8 mouse cellular contexts compared by ENCODE assay signal in the genomic region with DNA sequence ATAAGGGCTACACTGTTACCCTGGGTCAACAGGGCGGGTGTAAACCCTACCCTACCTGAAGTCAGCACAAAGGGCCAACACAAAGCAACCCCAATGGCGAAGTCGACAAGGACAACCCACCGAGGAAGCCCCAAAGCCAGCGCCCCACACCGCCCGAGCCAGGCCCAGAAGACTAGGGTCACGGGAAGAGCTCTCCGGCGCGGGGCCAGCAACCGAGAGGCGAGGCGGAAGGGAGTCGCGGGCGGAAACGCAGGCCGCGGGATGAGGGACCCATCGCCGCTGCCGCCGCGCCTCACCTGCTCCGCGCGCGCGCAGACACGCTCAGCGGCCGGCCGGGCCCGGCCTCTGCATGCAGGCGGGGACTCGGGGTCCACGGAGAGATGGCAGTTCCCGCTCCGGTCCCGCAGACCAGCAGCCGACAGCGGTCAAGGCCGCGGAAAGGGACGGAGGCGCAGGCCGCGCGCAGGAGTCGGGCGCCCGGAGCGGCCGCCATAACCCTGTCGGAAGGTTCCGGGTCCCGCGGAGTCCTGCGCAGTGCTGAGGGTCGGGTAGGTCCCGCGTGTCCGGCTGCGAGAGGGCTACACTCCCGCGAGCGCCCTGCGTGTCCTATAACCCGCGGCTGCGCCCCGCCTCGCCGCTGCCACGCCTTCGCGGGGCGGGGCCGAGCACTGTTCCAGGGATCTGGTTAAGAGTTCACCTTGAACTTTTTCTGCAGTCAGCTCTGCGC. TPM values are rescaled to one million over a fixed set of nuclear protein-coding genes. Genes with fewer than 3 reads are reported as not detected.
DNase-seq lines count a peak whose midpoint lies in the region; ATAC-seq and TF ChIP-seq lines count a peak whose summit lies in the region.

Fdx1 (minus strand) TSS at position 582 of the 727 bp plus-strand sequence.

- no peak for TF ChIP-seq EP300 in stomach, postnatal 0 days (optimal IDR thresholded peaks at IDR 0.05)

- peaks cover 19% of the 10 kb centered on the region for H3K4me1 ChIP-seq in embryonic facial prominence, embryonic 15.5 days
- H3K4me1 ChIP-seq in heart, embryonic 12.5 days (replicated peaks), result peaks cover 26% of the 10 kb centered on the region
- H3K4me1 ChIP-seq in kidney, postnatal 0 days (replicated peaks; ENCODE audit: insufficient read depth, low read length), result peaks cover 23% of the 10 kb centered on the region; the same call in 1 of the 2 replicates
- H3K4me1 ChIP-seq in liver, embryonic 15.5 days (replicated peaks), result peaks cover 17% of the 10 kb centered on the region
- peaks cover 8% of the 10 kb centered on the region; the same call in 1 of the 2 replicates for H3K4me1 ChIP-seq in neural tube, embryonic 12.5 days
- H3K4me1 ChIP-seq in stomach, postnatal 0 days (replicated peaks; ENCODE audit: control insufficient read depth, insufficient read depth), result 0 out of 2 replicates have a peak, but pooled peaks cover 5% of the 10 kb centered on the region

- TF ChIP-seq CTCF in kidney, postnatal 0 days (IDR thresholded peaks at IDR 0.05; ENCODE audit: low read depth), result no peak
- no peak for TF ChIP-seq CTCF in stomach, postnatal 0 days (IDR thresholded peaks at IDR 0.05; ENCODE audit: low read depth)

- H3K9ac ChIP-seq in embryonic facial prominence, embryonic 15.5 days, result peak within 1 kb of the TSS; percentile 69
- H3K9ac ChIP-seq in heart, embryonic 12.5 days, result peak within 1 kb of the TSS; percentile 90
- peak within 1 kb of the TSS; percentile 89 for H3K9ac ChIP-seq in kidney, postnatal 0 days (ENCODE audit: low read depth, low read length)
- peak within 1 kb of the TSS; percentile 58 for H3K9ac ChIP-seq in liver, embryonic 15.5 days
- H3K9ac ChIP-seq in neural tube, embryonic 12.5 days, result peak within 1 kb of the TSS; percentile 80
- peak within 1 kb of the TSS; percentile 90 for H3K9ac ChIP-seq in stomach, postnatal 0 days (ENCODE audit: low read length)

- peak; percentile 65 to 68 for DNase-seq in B cell, adult 2 months
- DNase-seq in adrenal gland, postnatal 4 days (ENCODE audit: low spot score in 2 of 2), result peak; percentile 80 to 85
- DNase-seq in kidney, postnatal 0 days (ENCODE audit: low spot score), result peak; percentile 84
- DNase-seq in stomach, postnatal 0 days (ENCODE audit: low spot score), result peak; percentile 90

- H3K9me3 ChIP-seq in embryonic facial prominence, embryonic 15.5 days (replicated peaks), result no peaks in the 10 kb centered on the region
- H3K9me3 ChIP-seq in heart, embryonic 12.5 days (replicated peaks), result no peaks in the 10 kb centered on the region
- no peaks in the 10 kb centered on the region for H3K9me3 ChIP-seq in kidney, postnatal 0 days (replicated peaks; ENCODE audit: low read length)
- H3K9me3 ChIP-seq in liver, embryonic 15.5 days (replicated peaks), result no peaks in the 10 kb centered on the region
- no peaks in the 10 kb centered on the region for H3K9me3 ChIP-seq in neural tube, embryonic 12.5 days
- H3K9me3 ChIP-seq in stomach, postnatal 0 days (ENCODE audit: control insufficient read depth, low read length), result no peaks in the 10 kb centered on the region

- WGBS in embryonic facial prominence, embryonic 15.5 days, result under 1% methylated on average over 81 of the region's 81 CpGs
- WGBS in heart, embryonic 12.5 days, result under 1% methylated on average over 81 of the region's 81 CpGs
- under 1% methylated on average over 65 of the region's 81 CpGs for WGBS in kidney, postnatal 0 days
- under 1% methylated on average over 78 of the region's 81 CpGs for WGBS in liver, embryonic 15.5 days (ENCODE audit: insufficient replicate concordance)
- under 1% methylated on average over 81 of the region's 81 CpGs for WGBS in neural tube, embryonic 12.5 days
- under 1% methylated on average over 80 of the region's 81 CpGs for WGBS in stomach, postnatal 0 days

- peak; percentile 92 for ATAC-seq in embryonic facial prominence, embryonic 15.5 days (ENCODE audit: insufficient number of reproducible peaks, low FRiP score, low TSS enrichment, low read depth)
- ATAC-seq in heart, embryonic 12.5 days (ENCODE audit: insufficient number of reproducible peaks, low FRiP score), result peak; percentile 90
- peak; percentile 97 for ATAC-seq in kidney, postnatal 0 days (replicated peaks; ENCODE audit: low FRiP score, low read depth)
- ATAC-seq in liver, embryonic 15.5 days (ENCODE audit: insufficient read depth), result peak; percentile 86
- peak; percentile 93 for ATAC-seq in neural tube, embryonic 12.5 days (ENCODE audit: low FRiP score, low read depth)
- peak; percentile 95 for ATAC-seq in stomach, postnatal 0 days (ENCODE audit: low FRiP score, low TSS enrichment)

- peak within 1 kb of the TSS; percentile 88 for H3K4me3 ChIP-seq in embryonic facial prominence, embryonic 15.5 days (replicated peaks)
- H3K4me3 ChIP-seq in heart, embryonic 12.5 days, result peak within 1 kb of the TSS; percentile 86
- H3K4me3 ChIP-seq in kidney, postnatal 0 days (replicated peaks; ENCODE audit: low read depth, low read length), result peak within 1 kb of the TSS; percentile 91
- H3K4me3 ChIP-seq in liver, embryonic 15.5 days (replicated peaks), result peak within 1 kb of the TSS; percentile 72
- H3K4me3 ChIP-seq in neural tube, embryonic 12.5 days, result peak within 1 kb of the TSS; percentile 83
- peak within 1 kb of the TSS; percentile 90 for H3K4me3 ChIP-seq in stomach, postnatal 0 days (ENCODE audit: low read depth, low read length)

- H3K27me3 ChIP-seq in embryonic facial prominence, embryonic 15.5 days, result no peaks in the 10 kb centered on the region
- H3K27me3 ChIP-seq in heart, embryonic 12.5 days (replicated peaks), result no peaks in the 10 kb centered on the region
- H3K27me3 ChIP-seq in kidney, postnatal 0 days (ENCODE audit: insufficient read depth, low read length), result no peaks in the 10 kb centered on the region
- H3K27me3 ChIP-seq in liver, embryonic 15.5 days, result peaks cover 5% of the 10 kb centered on the region; the same call in 1 of the 2 replicates
- no peaks in the 10 kb centered on the region for H3K27me3 ChIP-seq in neural tube, embryonic 12.5 days (replicated peaks)
- no peaks in the 10 kb centered on the region for H3K27me3 ChIP-seq in stomach, postnatal 0 days (ENCODE audit: control insufficient read depth, insufficient read depth, low read length)

- H3K4me2 ChIP-seq in embryonic facial prominence, embryonic 15.5 days (replicated peaks), result peak within 1 kb of the TSS; percentile 68
- peak within 1 kb of the TSS; percentile 76 for H3K4me2 ChIP-seq in heart, embryonic 12.5 days
- H3K4me2 ChIP-seq in kidney, postnatal 0 days (ENCODE audit: low read length), result peak within 1 kb of the TSS; percentile 85
- H3K4me2 ChIP-seq in liver, embryonic 15.5 days, result peak within 1 kb of the TSS; percentile 83
- peak within 1 kb of the TSS; percentile 77 for H3K4me2 ChIP-seq in neural tube, embryonic 12.5 days (replicated peaks)
- peak within 1 kb of the TSS; percentile 75 for H3K4me2 ChIP-seq in stomach, postnatal 0 days (replicated peaks; ENCODE audit: low read depth)

- peak within 1 kb of the TSS; percentile 73 for H3K27ac ChIP-seq in embryonic facial prominence, embryonic 15.5 days (replicated peaks)
- peak within 1 kb of the TSS; percentile 90 for H3K27ac ChIP-seq in heart, embryonic 12.5 days (ENCODE audit: poor library complexity, severe bottlenecking)
- peak within 1 kb of the TSS; percentile 92 for H3K27ac ChIP-seq in kidney, postnatal 0 days
- H3K27ac ChIP-seq in liver, embryonic 15.5 days (replicated peaks), result peak within 1 kb of the TSS; percentile 57
- no peak within 1 kb of the TSS for H3K27ac ChIP-seq in neural tube, embryonic 12.5 days
- H3K27ac ChIP-seq in stomach, postnatal 0 days (replicated peaks), result peak within 1 kb of the TSS; percentile 92

- no peaks in the 10 kb centered on the region for H3K36me3 ChIP-seq in embryonic facial prominence, embryonic 15.5 days
- H3K36me3 ChIP-seq in heart, embryonic 12.5 days, result no peaks in the 10 kb centered on the region
- H3K36me3 ChIP-seq in kidney, postnatal 0 days (ENCODE audit: insufficient read depth, low read length), result no peaks in the 10 kb centered on the region
- H3K36me3 ChIP-seq in liver, embryonic 15.5 days (replicated peaks), result no peaks in the 10 kb centered on the region
- no peaks in the 10 kb centered on the region for H3K36me3 ChIP-seq in neural tube, embryonic 12.5 days
- H3K36me3 ChIP-seq in stomach, postnatal 0 days (ENCODE audit: control insufficient read depth, insufficient read depth, low read length), result no peaks in the 10 kb centered on the region

RNA-seq across cellular contexts. Expression of gene Fdx1, which starts in this region (rescaled TPM):
- total RNA-seq in adrenal gland, postnatal 4 days (2021), result 100 to 1,000 TPM; 853 to 953 TPM
- polyA plus RNA-seq in embryonic facial prominence, embryonic 15.5 days (2015; fragmentation: Nextera tagmentation; extraction: Ambion mirVana), result 68.9 and 69.8 TPM in 2 replicates
- 96.4 and 100 TPM in 2 replicates for polyA plus RNA-seq in heart, embryonic 12.5 days (2016; fragmentation: Nextera tagmentation; extraction: Ambion mirVana)
- polyA plus RNA-seq in kidney, postnatal 0 days (2015; fragmentation: Nextera tagmentation; extraction: Ambion mirVana), result 220 and 228 TPM in 2 replicates
- polyA plus RNA-seq in liver, embryonic 15.5 days (2015; fragmentation: Nextera tagmentation; extraction: Ambion mirVana), result 33.8 and 34.9 TPM in 2 replicates
- polyA plus RNA-seq in neural tube, embryonic 12.5 days (2016; fragmentation: Nextera tagmentation; extraction: Ambion mirVana), result 46.1 and 49.0 TPM in 2 replicates
- polyA plus RNA-seq in stomach, postnatal 0 days (2015; fragmentation: Nextera tagmentation; extraction: Ambion mirVana), result 143 TPM in 2 replicates
